Mouse (Mus musculus) ES-E14 (cell line): ENCODE data around the gene Defb21. TPM values are rescaled to one million over a fixed set of nuclear protein-coding genes. Genes with fewer than 3 reads are reported as not detected.
A peak's percentile ranks its signal among the peaks of the same experiment; 100 is the strongest.

Source experiments
- DNase-seq: peaks from one replicate; pipeline ENCODE4 v3.0.0-alpha.2; 2013; ENCODE audit warnings: low read depth, low spot score
- H3K27ac ChIP-seq: 2 replicates; pipeline ENCODE4 v1.5.1; 2012; ENCODE audit warnings: low read depth, mild to moderate bottlenecking, low read length, moderate library complexity, mixed read lengths; ENCODE audit not compliant: poor library complexity, insufficient read depth, severe bottlenecking
- H3K36me3 ChIP-seq: 2 replicates; pipeline ENCODE4 v1.6.1; 2012; ENCODE audit warnings: mild to moderate bottlenecking, low read length, moderate library complexity, mixed read lengths; ENCODE audit not compliant: control insufficient read depth, poor library complexity, insufficient read depth, severe bottlenecking
- H3K4me1 ChIP-seq, 2 experiments: fragments of 150-350 bp in 1 of 2; sonication (generic) in 1 of 2; 2 replicates each; pipeline ENCODE4 v1.6.1; 2012; ENCODE audit warnings: low read length in 2 of 2, mild to moderate bottlenecking in 1 of 2, mixed read lengths in 1 of 2; ENCODE audit not compliant: control insufficient read depth in 2 of 2, insufficient read depth in 2 of 2, poor library complexity in 1 of 2
- H3K4me3 ChIP-seq, 2 experiments: fragments of 150-350 bp in 1 of 2; sonication (generic) in 1 of 2; 2 replicates each; pipeline ENCODE4 v1.5.1; 2012; ENCODE audit warnings: low read length in 2 of 2, low read depth in 1 of 2, mild to moderate bottlenecking in 1 of 2, mixed read lengths in 1 of 2; ENCODE audit not compliant: insufficient read depth in 1 of 2, poor library complexity in 1 of 2, severe bottlenecking in 1 of 2
- H3K9ac ChIP-seq: 2 replicates; pipeline ENCODE4 v1.6.1; 2012; ENCODE audit warnings: low read depth, mild to moderate bottlenecking, low read length, mixed read lengths; ENCODE audit not compliant: poor library complexity, insufficient read depth, severe bottlenecking
- H3K9me3 ChIP-seq: fragments of 150-350 bp; sonication (generic); 2 replicates; pipeline ENCODE4 v1.6.1; 2012; ENCODE audit warnings: low read depth, mild to moderate bottlenecking, low read length; ENCODE audit not compliant: control insufficient read depth, insufficient read depth
- CHD2 ChIP-seq: IDR thresholded peaks from 2 replicates; pipeline ENCODE4 v1.6.1; 2014; ENCODE audit warnings: mild to moderate bottlenecking, low read depth, low read length, inconsistent platforms
- HCFC1 ChIP-seq: IDR thresholded peaks from 2 replicates; pipeline ENCODE4 v1.6.1; 2012; ENCODE audit warnings: low read length, inconsistent platforms, borderline replicate concordance; ENCODE audit not compliant: insufficient read depth
- MAFK ChIP-seq: IDR thresholded peaks from 2 replicates; pipeline ENCODE4 v1.6.1; 2014; ENCODE audit warnings: mild to moderate bottlenecking, low read depth, low read length, inconsistent platforms; ENCODE audit not compliant: insufficient read depth
- ZC3H11A ChIP-seq: IDR thresholded peaks from 2 replicates; pipeline ENCODE4 v1.6.1; 2012; ENCODE audit warnings: low read depth, mild to moderate bottlenecking, inconsistent platforms, low read length, borderline replicate concordance
- ZNF384 ChIP-seq: IDR thresholded peaks from 2 replicates; pipeline ENCODE4 v1.6.1; 2012; ENCODE audit warnings: low read depth, low read length, inconsistent platforms
- in situ Hi-C, 2 experiments: fragments of 600-800 bp; cut with MboI; formaldehyde crosslinking; loops; one replicate each; pipeline ENCODE4 v1.15.1; 2025; ENCODE audit warnings: low sequenced_read_pairs in 2 of 2, inconsistent platforms in 1 of 2; ENCODE audit not compliant: unreplicated experiment in 2 of 2
- total RNA-seq: library from RNA; depleted of rRNA; stranded (reverse); fragments of 300-350 nt; gene quantifications from 2 replicates; pipeline ENCODE4 v1.2.3, GENCODE M21; 2012

Gene Defb21
- total RNA-seq, 1 experiment, result not detected

- Histone ChIP-seq H3K9ac (no peak overlapping the region), H3K27ac (no peak overlapping the region), H3K4me1 (peaks cover 0 to 7% of the 10 kb centered on the region in 2 experiments; a peak in 1 of 4 replicates), H3K36me3 (no peaks in the 10 kb centered on the region), H3K9me3 (no peaks in the 10 kb centered on the region), H3K4me3 (no peak overlapping the region)
- peak; percentile 51 for DNase-seq
- TF ChIP-seq ZNF384 (no peak), ZC3H11A (no peak), HCFC1 (no peak), CHD2 (no peak), MAFK (no peak)
- in situ Hi-C loops, result no loop called here
Measured at GRCm38 (mm10) chr2:152612193-152612592, 39.6 kb downstream of the Defb21 start.

GRCm38 (mm10) chr2:152615563-152615962, 43.0 kb downstream of the Defb21 start:
- H3K9ac ChIP-seq, result no peak overlapping the region
- no peaks in the 10 kb centered on the region for H3K36me3 ChIP-seq
- peak; percentile 60 for DNase-seq
- peak; percentile 81 for TF ChIP-seq ZC3H11A
- no peak for TF ChIP-seq MAFK
- H3K4me1 ChIP-seq, result peaks cover 0 to 7% of the 10 kb centered on the region in 2 experiments; a peak in 1 of 4 replicates
- no peaks in the 10 kb centered on the region for H3K9me3 ChIP-seq
- H3K27ac ChIP-seq, result no peak overlapping the region
- in situ Hi-C loops, result no loop called here
- no peak overlapping the region for H3K4me3 ChIP-seq

GRCm38 (mm10) chr2:152616470-152616869, 43.9 kb downstream of the Defb21 start:
- Histone ChIP-seq H3K4me3 (no peak overlapping the region), H3K4me1 (peaks cover 0 to 7% of the 10 kb centered on the region in 2 experiments; a peak in 1 of 4 replicates), H3K36me3 (no peaks in the 10 kb centered on the region), H3K27ac (no peak overlapping the region), H3K9me3 (no peaks in the 10 kb centered on the region), H3K9ac (no peak overlapping the region)
- in situ Hi-C loops, result no loop called here
- TF ChIP-seq HCFC1 (no peak), MAFK (no peak), CHD2 (no peak), ZNF384 (no peak), ZC3H11A (no peak)
- no peak for DNase-seq

- Histone ChIP-seq H3K36me3 (no peaks in the 10 kb centered on the region), H3K9ac (no peak overlapping the region), H3K9me3 (no peaks in the 10 kb centered on the region), H3K4me3 (no peak overlapping the region), H3K27ac (no peak overlapping the region), H3K4me1 (peaks cover 0 to 3% of the 10 kb centered on the region in 2 experiments; a peak in 1 of 4 replicates)
- no peak for TF ChIP-seq MAFK
- no peak for TF ChIP-seq HCFC1
- TF ChIP-seq CHD2, result no peak
- no peak for TF ChIP-seq ZC3H11A
- no peak for TF ChIP-seq ZNF384
- in situ Hi-C loops, result no loop called here
- peak; percentile 51 for DNase-seq
Measured at GRCm38 (mm10) chr2:152617374-152617773, 44.8 kb downstream of the Defb21 start.

- no peaks in the 10 kb centered on the region for H3K9me3 ChIP-seq
- H3K9ac ChIP-seq, result no peak overlapping the region
- no peak overlapping the region for H3K4me3 ChIP-seq
- H3K4me1 ChIP-seq, result no peaks in the 10 kb centered on the region
- TF ChIP-seq ZNF384, result no peak
- TF ChIP-seq HCFC1, result no peak
- no peak for TF ChIP-seq ZC3H11A
- no peak for TF ChIP-seq CHD2
- no peaks in the 10 kb centered on the region for H3K36me3 ChIP-seq
- no peak overlapping the region for H3K27ac ChIP-seq
- in situ Hi-C loops, result no loop called here
- DNase-seq, result no peak
Measured at GRCm38 (mm10) chr2:152620367-152621134, 48.0 kb downstream of the Defb21 start.
